Mouse (Mus musculus) lung, adult 2 months (tissue): ENCODE results near the gene Hist2h3c1.
"Not testable (repeated sequence)": the region's sequence is repeated elsewhere in the genome, so short reads cannot be mapped to it uniquely, and the experiment has no call there.

ENCODE experiments used
- CTCF ChIP-seq: fragments of 200-500 bp; IDR thresholded peaks from 2 replicates; pipeline ENCODE4 v1.5.1; 2011; ENCODE audit warnings: mild to moderate bottlenecking, low read length, control low read depth; ENCODE audit not compliant: insufficient read depth
- POLR2A ChIP-seq: fragments of 200-500 bp; IDR thresholded peaks from 2 replicates; pipeline ENCODE4 v1.6.1; 2011; ENCODE audit warnings: low read depth, mild to moderate bottlenecking, control low read depth, low read length, borderline replicate concordance; ENCODE audit errors: extremely low read depth

DNA sequence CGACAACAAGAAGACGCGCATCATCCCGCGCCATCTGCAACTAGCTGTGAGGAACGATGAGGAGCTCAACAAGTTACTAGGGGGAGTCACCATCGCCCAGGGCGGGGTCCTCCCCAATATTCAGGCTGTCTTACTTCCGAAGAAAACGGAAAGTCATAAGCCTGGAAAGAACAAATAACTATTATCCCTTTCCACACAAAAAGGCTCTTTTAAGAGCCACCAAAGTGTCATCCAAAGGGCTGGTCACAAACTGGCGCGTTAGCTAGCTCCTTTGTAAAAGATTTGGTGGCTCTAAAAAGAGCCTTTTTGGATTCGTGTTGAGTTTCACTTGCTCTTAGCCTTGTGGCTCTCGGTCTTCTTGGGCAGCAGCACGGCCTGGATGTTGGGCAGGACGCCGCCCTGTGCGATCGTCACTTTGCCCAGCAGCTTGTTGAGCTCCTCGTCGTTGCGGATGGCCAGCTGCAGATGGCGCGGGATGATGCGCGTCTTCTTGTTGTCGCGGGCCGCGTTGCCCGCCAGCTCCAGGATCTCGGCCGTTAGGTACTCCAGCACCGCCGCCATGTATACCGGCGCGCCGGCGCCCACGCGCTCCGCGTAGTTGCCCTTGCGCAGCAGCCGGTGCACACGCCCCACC lies 26.2 kb upstream of the Hist2h3c1 start:
- not testable (repeated sequence) for TF ChIP-seq CTCF, POLR2A
